Mouse (Mus musculus) liver, adult 2 months (tissue): Measurements from ENCODE around the gene Hsd11b2.

ENCODE experiments used
- CTCF ChIP-seq: fragments of 200-500 bp; IDR thresholded peaks from 2 replicates; pipeline ENCODE4 v1.5.1; 2011; ENCODE audit warnings: low read depth, low read length, control low read depth
- POLR2A ChIP-seq: fragments of 200-500 bp; IDR thresholded peaks from 2 replicates; pipeline ENCODE4 v1.6.1; 2011; ENCODE audit warnings: low read length, control low read depth; ENCODE audit not compliant: insufficient read depth; ENCODE audit errors: extremely low read depth

DNA sequence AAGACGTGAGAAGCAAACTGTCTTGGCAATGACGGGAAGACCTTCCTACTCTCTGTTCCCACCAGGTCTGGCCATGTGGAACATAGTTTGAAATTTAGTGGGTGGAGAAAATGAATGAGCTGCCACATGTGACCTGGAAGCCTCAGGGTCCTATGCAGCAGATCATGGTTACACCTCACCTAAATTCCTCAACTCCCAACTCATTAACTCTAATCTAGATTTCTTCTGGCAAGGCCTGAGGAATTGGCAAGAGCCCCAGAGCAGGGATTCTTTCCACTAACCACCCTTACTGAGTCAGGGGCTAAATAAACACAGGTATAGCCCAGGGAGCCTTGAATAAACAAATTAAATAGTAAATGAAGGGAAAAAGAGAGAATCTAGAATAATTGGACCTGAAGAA lies 33.5 kb downstream of the Hsd11b2 start:
- TF ChIP-seq CTCF (no peak), POLR2A (no peak)
